Comparison of ENCODE assay signal across 22 mouse cellular contexts in genomic region chr1:141464576-141464975, GRCm38 (mm10).
DNase-seq lines count a peak whose midpoint lies in the region; ATAC-seq and TF ChIP-seq lines count a peak whose summit lies in the region.
"Had no signal": no experiment of that assay in that cellular context is flagged by ENCODE, and none has a peak within 500 bp of the region (broad histone marks: within the 10 kb centered on the region; RNA-seq: fewer than 3 reads in every experiment).

No protein-coding gene starts in this region.

- no peak for TF ChIP-seq CTCF in hindbrain, postnatal 0 days (IDR thresholded peaks at IDR 0.05; ENCODE audit: low read depth)

- no peak overlapping the region for H3K9ac ChIP-seq in hindbrain, postnatal 0 days (replicated peaks; ENCODE audit: low read length)
- no peak overlapping the region for H3K9ac ChIP-seq in hindbrain, embryonic 16.5 days (ENCODE audit: low read depth, low read length)
- no peak overlapping the region for H3K9ac ChIP-seq in kidney, embryonic 15.5 days
- H3K9ac ChIP-seq: embryonic facial prominence, embryonic 15.5 days; forebrain, embryonic 12.5 days; hindbrain, embryonic 12.5 days; intestine, embryonic 15.5 days had no signal

- H3K4me1 ChIP-seq in hindbrain, postnatal 0 days (ENCODE audit: insufficient read depth, low read length), result no peaks in the 10 kb centered on the region
- H3K4me1 ChIP-seq in hindbrain, embryonic 16.5 days (ENCODE audit: control insufficient read depth, insufficient read depth, low read depth, low read length), result no peaks in the 10 kb centered on the region
- no peaks in the 10 kb centered on the region for H3K4me1 ChIP-seq in forebrain, embryonic 10.5 days
- no peaks in the 10 kb centered on the region for H3K4me1 ChIP-seq in kidney, embryonic 15.5 days
- H3K4me1 ChIP-seq: embryonic facial prominence, embryonic 15.5 days; forebrain, embryonic 12.5 days; heart, embryonic 10.5 days; hindbrain, embryonic 12.5 days; intestine, embryonic 15.5 days had no signal

- no peaks in the 10 kb centered on the region for H3K36me3 ChIP-seq in hindbrain, postnatal 0 days (ENCODE audit: insufficient read depth, low read length)
- no peaks in the 10 kb centered on the region for H3K36me3 ChIP-seq in hindbrain, embryonic 16.5 days (ENCODE audit: control insufficient read depth, insufficient read depth, low read length)
- H3K36me3 ChIP-seq in forebrain, embryonic 10.5 days (replicated peaks), result no peaks in the 10 kb centered on the region
- H3K36me3 ChIP-seq in kidney, embryonic 15.5 days, result no peaks in the 10 kb centered on the region
- H3K36me3 ChIP-seq: embryonic facial prominence, embryonic 15.5 days; forebrain, embryonic 12.5 days; heart, embryonic 10.5 days; hindbrain, embryonic 12.5 days; intestine, embryonic 15.5 days had no signal

- H3K9me3 ChIP-seq in hindbrain, postnatal 0 days (ENCODE audit: low read length), result no peaks in the 10 kb centered on the region
- no peaks in the 10 kb centered on the region for H3K9me3 ChIP-seq in hindbrain, embryonic 16.5 days (ENCODE audit: control insufficient read depth, low read length)
- H3K9me3 ChIP-seq in forebrain, embryonic 10.5 days, result no peaks in the 10 kb centered on the region
- no peaks in the 10 kb centered on the region for H3K9me3 ChIP-seq in kidney, embryonic 15.5 days (replicated peaks)
- H3K9me3 ChIP-seq: embryonic facial prominence, embryonic 15.5 days; forebrain, embryonic 12.5 days; heart, embryonic 10.5 days; hindbrain, embryonic 12.5 days; intestine, embryonic 15.5 days had no signal

- peak; percentile 52 for DNase-seq in adrenal gland, adult 2 months
- no peak for DNase-seq in adrenal gland, postnatal 25 days
- peak; percentile 4 for DNase-seq in hindbrain, postnatal 0 days (ENCODE audit: low spot score)
- DNase-seq in adrenal gland, postnatal 14 days, result peak; percentile 37
- no peak for DNase-seq in forebrain, embryonic 10.5 days (ENCODE audit: extremely low spot score, low spot score)
- DNase-seq: cerebellum, adult 11 months; cerebellum, adult 9-11 months; embryo, embryonic 11 days; gastrocnemius, postnatal 10 days; heart, adult 18-20 months; heart, postnatal 10 days; heart, postnatal 4 days; kidney, adult 18-20 months had no signal

- H3K4me2 ChIP-seq in hindbrain, postnatal 0 days (ENCODE audit: low read depth, low read length), result no peak overlapping the region
- no peak overlapping the region for H3K4me2 ChIP-seq in hindbrain, embryonic 16.5 days (ENCODE audit: low read length)
- no peak overlapping the region for H3K4me2 ChIP-seq in kidney, embryonic 15.5 days
- H3K4me2 ChIP-seq: embryonic facial prominence, embryonic 15.5 days; forebrain, embryonic 12.5 days; hindbrain, embryonic 12.5 days; intestine, embryonic 15.5 days had no signal

- no peaks in the 10 kb centered on the region for H3K27me3 ChIP-seq in hindbrain, postnatal 0 days (ENCODE audit: insufficient read depth, low read length)
- H3K27me3 ChIP-seq in hindbrain, embryonic 16.5 days (replicated peaks; ENCODE audit: control insufficient read depth, insufficient read depth, low read length), result no peaks in the 10 kb centered on the region
- no peaks in the 10 kb centered on the region for H3K27me3 ChIP-seq in forebrain, embryonic 10.5 days (ENCODE audit: poor library complexity, severe bottlenecking)
- H3K27me3 ChIP-seq in kidney, embryonic 15.5 days, result no peaks in the 10 kb centered on the region
- H3K27me3 ChIP-seq: embryonic facial prominence, embryonic 15.5 days; forebrain, embryonic 12.5 days; hindbrain, embryonic 12.5 days; intestine, embryonic 15.5 days had no signal

- no peak overlapping the region for H3K4me3 ChIP-seq in hindbrain, postnatal 0 days (ENCODE audit: low read length)
- no peak overlapping the region for H3K4me3 ChIP-seq in hindbrain, embryonic 16.5 days (ENCODE audit: low read length)
- no peak overlapping the region for H3K4me3 ChIP-seq in forebrain, embryonic 10.5 days
- no peak overlapping the region for H3K4me3 ChIP-seq in kidney, embryonic 15.5 days (replicated peaks)
- H3K4me3 ChIP-seq: embryonic facial prominence, embryonic 15.5 days; erythroblast, embryonic 14.5 days; forebrain, embryonic 12.5 days; heart, embryonic 10.5 days; hindbrain, embryonic 12.5 days; intestine, embryonic 15.5 days had no signal

- ATAC-seq in hindbrain, postnatal 0 days, result no peak
- no peak for ATAC-seq in hindbrain, embryonic 16.5 days
- no peak for ATAC-seq in kidney, embryonic 15.5 days (replicated peaks; ENCODE audit: low FRiP score)
- ATAC-seq: forebrain, embryonic 16.5 days; intestine, embryonic 15.5 days had no signal

- no peak overlapping the region for H3K27ac ChIP-seq in hindbrain, postnatal 0 days
- no peak overlapping the region for H3K27ac ChIP-seq in hindbrain, embryonic 16.5 days (ENCODE audit: low read depth, low read length)
- no peak overlapping the region for H3K27ac ChIP-seq in forebrain, embryonic 10.5 days
- no peak overlapping the region for H3K27ac ChIP-seq in kidney, embryonic 15.5 days
- H3K27ac ChIP-seq: embryonic facial prominence, embryonic 15.5 days; forebrain, embryonic 12.5 days; heart, embryonic 10.5 days; hindbrain, embryonic 12.5 days; intestine, embryonic 15.5 days had no signal

Comparison
In these comparisons a context has a peak if more than half of its experiments do, and no peak if none do; other contexts are left out.
1. DNase-seq: peak in adrenal gland, adult 2 months (single experiment), hindbrain, postnatal 0 days (single experiment) and adrenal gland, postnatal 14 days (single experiment); none in adrenal gland, postnatal 25 days (single experiment) and forebrain, embryonic 10.5 days (single experiment).